Mouse (Mus musculus): Measurements from ENCODE around the gene Gjd3. TPM values are rescaled to one million over a fixed set of nuclear protein-coding genes. Genes with fewer than 3 reads are reported as not detected.
A peak's percentile ranks its signal among the peaks of the same experiment; 100 is the strongest.
"Not testable (repeated sequence)": the region's sequence is repeated elsewhere in the genome, so short reads cannot be mapped to it uniquely, and the experiment has no call there.

Gene Gjd3
- total RNA-seq, 2 experiments from 2014 or later, result 2.4 to 3.6 TPM

DNA sequence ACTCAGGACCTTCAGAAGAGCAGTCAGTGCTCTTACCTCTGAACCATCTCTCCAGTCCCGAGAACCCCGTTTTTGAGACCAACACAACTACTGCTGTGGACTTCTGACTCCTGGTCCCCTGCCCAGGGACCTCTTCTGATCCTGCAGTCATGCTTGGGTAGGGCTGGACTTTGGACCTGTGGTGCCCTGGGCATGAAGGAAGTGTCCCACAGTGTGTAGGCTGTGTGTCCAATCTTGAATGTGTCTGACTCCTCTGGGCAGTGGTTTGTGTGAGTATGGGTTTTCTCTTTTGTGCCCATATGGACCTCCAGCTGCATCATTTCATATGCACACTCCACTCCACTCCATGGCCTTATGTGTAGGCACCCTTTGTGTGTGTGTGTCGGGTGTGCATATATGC lies 47.7 kb downstream of the Gjd3 start:
- DNase-seq (ENCODE audit: low spot score in 2 of 2), result no peak

- no peak for DNase-seq (ENCODE audit: low spot score in 2 of 2)
Observed at GRCm38 (mm10) chr11:98934367-98934766, 48.4 kb downstream of the Gjd3 start.

DNA sequence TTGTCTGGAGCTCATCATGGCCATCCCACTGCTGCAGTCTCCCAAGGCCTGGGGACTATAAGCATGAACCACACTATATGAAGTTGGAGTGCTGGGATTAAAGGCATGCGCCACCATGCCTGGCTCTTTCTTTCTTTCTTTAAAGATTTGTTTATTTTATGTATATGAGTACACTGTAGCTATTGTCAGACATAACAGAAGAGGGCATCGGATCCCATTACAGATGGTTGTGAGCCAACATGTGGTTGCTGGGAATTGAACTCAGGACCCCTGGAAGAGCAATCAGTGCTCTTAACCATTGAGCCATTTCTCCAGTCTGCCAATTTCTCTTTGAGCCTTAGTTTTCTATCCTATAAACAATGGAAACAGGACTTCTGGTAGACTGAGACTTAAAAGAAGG lies 49.0 kb downstream of the Gjd3 start:
- not testable (repeated sequence) for DNase-seq (ENCODE audit: low spot score in 2 of 2)

DNA sequence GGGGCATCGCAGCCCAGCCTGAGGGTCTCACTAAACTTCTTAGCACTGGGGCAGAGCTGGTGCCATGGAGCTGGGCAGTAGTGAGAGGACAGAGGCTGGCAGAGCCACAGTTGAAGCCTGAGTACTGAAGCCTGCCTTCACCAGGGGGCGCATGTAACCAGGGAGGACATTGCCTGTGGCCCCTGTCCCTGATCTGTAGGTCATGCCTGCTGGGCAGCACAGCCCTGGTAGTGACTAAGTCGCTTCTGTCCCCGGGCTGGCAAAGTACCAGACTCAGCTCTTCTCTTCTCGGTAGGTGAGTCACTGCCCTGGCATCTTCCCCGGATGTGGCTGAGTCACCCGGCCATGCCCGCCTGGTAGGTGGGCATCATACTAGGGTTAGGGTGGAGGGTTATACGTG lies 49.7 kb downstream of the Gjd3 start:
- peak in 1 of 2 experiments; percentile 68 for DNase-seq (ENCODE audit: low spot score in 2 of 2)

DNA sequence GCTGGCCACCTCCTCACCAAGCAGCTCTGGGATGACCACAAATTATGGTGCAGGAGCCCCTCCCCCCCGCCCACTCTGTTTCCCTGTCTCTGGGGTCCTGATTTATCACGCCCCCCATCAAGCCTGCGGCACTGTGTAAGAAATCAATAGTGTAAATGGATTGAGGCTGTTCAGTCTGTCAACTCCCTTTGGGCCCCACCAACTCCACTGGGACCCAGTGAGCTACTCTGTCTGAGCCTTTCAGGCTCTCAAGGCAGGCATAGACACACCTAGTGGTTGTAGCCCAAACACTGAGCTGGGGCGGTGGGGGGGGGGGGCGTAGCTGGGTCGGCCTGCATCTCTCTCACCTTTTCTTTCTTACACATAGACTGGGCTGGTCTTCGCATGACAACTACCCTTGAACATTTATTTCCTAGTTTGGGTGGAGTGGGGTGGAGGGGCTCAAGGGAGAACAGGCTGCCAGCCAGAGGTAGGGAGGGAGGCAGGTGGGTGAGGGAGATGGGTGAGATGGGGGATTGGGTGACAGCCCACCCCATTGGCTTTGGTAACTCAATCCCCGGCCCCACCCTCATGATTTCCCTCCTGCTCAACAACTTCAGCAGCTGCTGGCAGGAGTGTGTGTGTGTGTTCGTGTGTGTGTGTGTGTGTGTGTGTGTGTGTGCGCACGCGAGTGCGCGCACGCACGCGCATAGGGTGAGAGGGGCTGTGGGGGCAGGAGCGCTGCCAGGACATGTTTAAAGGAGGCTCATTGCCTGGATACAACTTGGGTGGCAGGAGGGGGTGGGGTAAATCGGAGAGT lies 50.3 kb downstream of the Gjd3 start:
- no peak for DNase-seq (ENCODE audit: low spot score in 2 of 2)

Other genes with a start within 250 kb of the Gjd3 start
- 1,000 to 10,000 TPM; 1,331 to 1,411 TPM for gene Thra, start 242.4 kb downstream of the Gjd3 start, total RNA-seq (2021)
- 10 to 100 TPM; 39.1 to 41.5 TPM for gene Nr1d1, start 207.7 kb downstream of the Gjd3 start, total RNA-seq (2021)
- gene Msl1, start 187.5 kb downstream of the Gjd3 start, total RNA-seq (2021), result 100 to 1,000 TPM; 147 to 157 TPM
- gene Casc3, start 178.1 kb downstream of the Gjd3 start, total RNA-seq (2021), result 10 to 100 TPM; 65.8 to 66.3 TPM
- gene Rapgefl1, start 146.2 kb downstream of the Gjd3 start, total RNA-seq (2021), result 100 to 1,000 TPM; 148 to 154 TPM
- 10 to 100 TPM; 29.7 to 30.9 TPM for gene Wipf2, start 119.4 kb downstream of the Gjd3 start, total RNA-seq (2021)
- 1 to 10 TPM; 1.1 to 2.2 TPM for gene Cdc6, start 75.2 kb downstream of the Gjd3 start, total RNA-seq (2021)
- 10 to 100 TPM; 21.7 to 24.0 TPM for gene Rara, start 55.2 kb downstream of the Gjd3 start, total RNA-seq (2021)
- 10 to 100 TPM; 16.6 to 19.1 TPM for gene Top2a, start 41.2 kb upstream of the Gjd3 start, total RNA-seq (2021)
- 10 to 100 TPM; 95.0 to 96.7 TPM for gene Igfbp4, start 58.2 kb upstream of the Gjd3 start, total RNA-seq (2021)
- gene Tns4, start 106.3 kb upstream of the Gjd3 start, total RNA-seq (2021), result under 1 TPM; 0.09 to 0.11 TPM
- not detected for gene Ccr7, start 172.1 kb upstream of the Gjd3 start, total RNA-seq (2021)
- 10 to 100 TPM; 90.7 to 93.3 TPM for gene Smarce1, start 248.0 kb upstream of the Gjd3 start, total RNA-seq (2021)

Measured in layer of hippocampus, postnatal 10 days (tissue).